Mouse (Mus musculus) embryonic facial prominence, embryonic 10.5 days (tissue): ENCODE measurements at regions not wholly inside any gene's neighbourhood (a gene's known extent, or its start where the extent isn't known, plus 50 kb on each side); places are given as distances from the start of the nearest gene placed in this dataset.

ENCODE experiments used
- DNase-seq: peaks from one replicate; pipeline ENCODE4 v3.0.0-alpha.2; 2017; ENCODE audit warnings: low spot score
- H3K27ac ChIP-seq: fragments of 300-500 bp; sonication (generic); replicated peaks from 2 replicates; pipeline ENCODE4 v1.5.1; 2016; ENCODE audit warnings: mild to moderate bottlenecking
- H3K27me3 ChIP-seq: fragments of 300-500 bp; sonication (generic); replicated peaks from 2 replicates; pipeline ENCODE4 v1.6.1; 2016; ENCODE audit warnings: low read depth, mild to moderate bottlenecking; ENCODE audit not compliant: poor library complexity, severe bottlenecking
- H3K36me3 ChIP-seq: fragments of 300-500 bp; sonication (generic); replicated peaks from 2 replicates; pipeline ENCODE4 v1.6.1; 2016; ENCODE audit warnings: mild to moderate bottlenecking, moderate library complexity
- H3K4me1 ChIP-seq: fragments of 300-500 bp; sonication (generic); 2 replicates; pipeline ENCODE4 v1.6.1; 2016
- H3K4me3 ChIP-seq: fragments of 300-500 bp; sonication (generic); 2 replicates; pipeline ENCODE4 v1.5.1; 2016; ENCODE audit warnings: mild to moderate bottlenecking, moderate library complexity
- H3K9me3 ChIP-seq: fragments of 300-500 bp; sonication (generic); 2 replicates; pipeline ENCODE4 v1.6.1; 2016; ENCODE audit warnings: mild to moderate bottlenecking
- WGBS: fragments of 180-500 bp; shearing (Covaris S2); methylation state at CpG from one replicate; pipeline ENCODE4 v1.1.7; 2016; 5-methylcytosine and 5-hydroxymethylcytosine counted together

DNA sequence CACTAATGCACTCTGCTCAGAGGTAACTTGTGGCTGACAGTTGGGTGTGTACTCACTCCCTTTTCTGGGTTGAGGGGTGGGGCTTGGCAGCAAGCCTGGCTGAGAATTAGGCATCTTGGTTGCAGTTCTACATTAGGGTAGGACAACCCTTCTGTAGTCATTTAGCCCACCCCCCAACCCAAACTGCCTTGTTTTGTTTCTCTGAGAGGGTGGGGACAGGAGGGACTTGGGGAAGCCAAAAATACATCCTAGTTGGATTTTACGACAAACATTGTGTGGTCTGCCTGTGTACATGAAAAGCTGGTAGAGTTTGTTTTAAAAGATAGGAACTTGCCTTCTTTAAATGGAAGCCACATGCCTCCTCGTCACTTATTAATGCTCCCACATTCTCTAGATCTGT is 146.8 kb upstream of the Gdnf start:
- H3K4me3 ChIP-seq = no peak overlapping the region

DNA sequence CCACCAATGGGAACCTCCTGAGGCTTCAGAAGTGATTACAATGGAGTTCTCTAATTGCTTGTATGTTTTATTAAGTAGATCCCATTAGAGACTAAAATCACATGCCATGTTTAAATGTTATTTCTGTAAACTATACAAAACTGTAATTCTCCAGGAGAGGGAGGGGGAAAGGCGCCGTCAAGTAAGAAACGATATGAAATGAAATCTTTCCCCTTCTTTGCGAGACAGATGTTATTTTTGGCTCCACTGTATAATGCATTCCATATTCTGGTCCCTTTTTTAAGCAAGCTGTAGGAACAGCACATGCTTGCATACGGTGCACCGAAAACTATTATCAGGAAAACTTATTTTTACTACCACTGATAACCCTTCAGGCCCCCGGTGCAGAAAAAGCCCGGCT is 141.0 kb upstream of the Gdnf start:
- Histone ChIP-seq H3K9me3 (no peaks in the 10 kb centered on the region), H3K36me3 (no peaks in the 10 kb centered on the region), H3K27me3 (no peaks in the 10 kb centered on the region), H3K27ac (no peak overlapping the region), H3K4me1 (no peaks in the 10 kb centered on the region), H3K4me3 (no peak overlapping the region)
- 82% methylated on average over 8 of the region's 8 CpGs for WGBS
- no peak for DNase-seq

More for the DNA sequence above, 146.8 kb upstream of the Gdnf start:
- DNase-seq = no peak
- Histone ChIP-seq H3K36me3 (no peaks in the 10 kb centered on the region), H3K27ac (no peak overlapping the region), H3K27me3 (no peaks in the 10 kb centered on the region), H3K9me3 (no peaks in the 10 kb centered on the region), H3K4me1 (peaks cover 3% of the 10 kb centered on the region; the same call in 1 of the 2 replicates)
- 64% methylated on average over 2 of the region's 2 CpGs for WGBS

DNA sequence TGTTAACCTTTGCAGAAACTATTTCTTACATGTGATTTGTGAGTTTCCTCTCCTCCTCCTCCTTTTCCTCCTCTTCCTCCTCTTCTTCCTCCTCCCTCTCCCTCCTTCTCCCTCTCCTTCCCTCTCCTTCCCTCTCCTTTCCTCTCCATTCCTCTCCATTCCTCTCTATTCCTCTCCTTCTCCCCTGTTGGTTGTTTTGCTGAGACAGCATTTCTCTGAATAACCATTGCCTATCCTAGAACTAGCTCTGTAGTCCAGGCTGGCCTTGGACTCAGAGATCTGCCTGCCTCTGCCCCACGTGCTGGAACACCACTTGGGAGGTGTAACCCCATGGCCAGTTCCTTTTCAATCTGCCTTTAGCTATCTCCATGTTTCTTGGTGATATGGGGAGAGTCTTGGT is 133.7 kb upstream of the Gdnf start:
- Histone ChIP-seq H3K9me3 (no peaks in the 10 kb centered on the region), H3K36me3 (no peaks in the 10 kb centered on the region), H3K4me3 (no peak overlapping the region), H3K27ac (no peak overlapping the region), H3K27me3 (no peaks in the 10 kb centered on the region), H3K4me1 (no peaks in the 10 kb centered on the region)
- 86% methylated on average over 1 of the region's 1 CpGs for WGBS
- no peak for DNase-seq

DNA sequence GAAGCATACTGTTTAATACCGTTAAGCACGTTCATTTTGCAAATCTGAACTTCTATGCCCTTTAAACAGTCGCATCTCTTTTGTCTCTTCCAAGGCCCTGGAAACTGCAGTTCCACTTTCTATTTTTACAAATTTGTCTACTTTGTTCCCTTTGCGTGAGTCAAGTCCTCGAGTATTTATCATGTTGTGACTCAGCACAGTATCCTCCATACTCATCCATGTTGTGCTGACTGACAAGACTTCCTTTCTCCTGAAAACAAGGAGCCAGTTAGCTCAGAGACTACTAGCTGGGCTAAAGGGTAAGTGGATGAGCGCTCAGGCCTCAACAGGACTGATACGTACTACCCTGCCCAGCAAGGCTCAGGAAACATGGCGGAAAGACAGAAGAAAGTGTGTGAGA is 131.9 kb upstream of the Gdnf start:
- Histone ChIP-seq H3K27ac (no peak overlapping the region), H3K4me3 (no peak overlapping the region), H3K27me3 (no peaks in the 10 kb centered on the region), H3K36me3 (no peaks in the 10 kb centered on the region), H3K4me1 (peaks cover 8% of the 10 kb centered on the region), H3K9me3 (no peaks in the 10 kb centered on the region)
- 90% methylated on average over 8 of the region's 8 CpGs for whole genome bisulfite sequencing
- DNase-seq = no peak

DNA sequence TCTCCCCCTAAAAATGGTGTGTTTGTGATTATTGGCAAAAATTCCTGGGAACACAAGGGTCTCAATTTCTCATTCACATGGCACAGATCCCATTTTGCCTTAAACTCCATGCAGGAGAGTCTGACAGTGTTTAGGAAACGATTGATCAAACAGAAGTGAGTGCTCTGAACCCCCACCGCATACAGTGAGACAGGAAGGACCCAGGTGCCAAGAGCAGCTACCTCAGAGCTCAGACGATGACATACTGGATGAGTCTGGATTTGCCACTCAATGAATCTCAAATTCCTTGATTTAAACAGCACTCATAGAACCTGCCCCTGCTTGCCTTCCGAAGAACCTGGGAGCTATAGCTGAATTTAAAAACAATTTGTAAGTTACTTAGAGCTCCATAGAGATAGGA is 129.6 kb upstream of the Gdnf start:
- 80% methylated on average over 4 of the region's 4 CpGs for WGBS
- Histone ChIP-seq H3K36me3 (no peaks in the 10 kb centered on the region), H3K9me3 (no peaks in the 10 kb centered on the region), H3K4me3 (no peak overlapping the region), H3K4me1 (peaks cover 10% of the 10 kb centered on the region), H3K27ac (no peak overlapping the region), H3K27me3 (no peaks in the 10 kb centered on the region)
- no peak for DNase-seq

DNA sequence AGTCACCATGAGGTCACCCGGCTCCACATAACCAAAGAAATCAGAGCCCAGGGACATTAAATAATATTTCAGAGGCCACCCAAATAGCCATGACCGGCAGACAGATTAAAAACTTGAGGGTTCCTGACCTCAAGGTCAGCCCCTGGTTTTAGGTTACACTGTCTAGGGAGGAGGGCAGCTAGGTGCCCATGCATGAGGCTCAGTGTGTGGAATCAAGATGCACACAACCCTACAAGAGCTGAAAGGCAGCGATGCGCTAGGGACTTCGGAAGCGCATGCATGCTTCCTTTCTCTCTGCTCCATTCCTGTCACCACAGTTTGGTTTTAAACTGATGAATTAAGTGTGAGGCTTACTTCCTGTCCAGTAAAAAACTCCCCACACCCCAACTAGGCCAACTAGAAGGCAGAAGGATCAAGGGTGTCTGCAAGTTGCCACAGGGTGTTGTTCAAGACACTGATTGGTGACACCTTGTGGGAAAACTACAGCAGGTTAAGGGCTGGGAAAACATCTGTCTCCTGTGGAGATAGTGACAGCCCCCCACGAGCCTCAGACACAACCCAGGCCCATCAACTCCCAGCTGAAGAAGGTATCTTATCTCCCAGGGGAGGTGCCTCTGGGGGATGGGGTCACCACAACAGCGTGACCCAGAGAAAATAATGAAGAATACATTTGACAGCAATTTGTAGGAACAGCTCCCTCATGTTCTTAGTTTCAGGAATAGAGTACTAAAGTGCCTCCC is 127.2 kb upstream of the Gdnf start:
- Histone ChIP-seq H3K9me3 (no peaks in the 10 kb centered on the region), H3K4me1 (peaks cover 10% of the 10 kb centered on the region), H3K4me3 (no peak overlapping the region), H3K27ac (no peak overlapping the region), H3K36me3 (no peaks in the 10 kb centered on the region), H3K27me3 (no peaks in the 10 kb centered on the region)
- WGBS = 43% methylated on average over 8 of the region's 8 CpGs
- peak; percentile 35 for DNase-seq

DNA sequence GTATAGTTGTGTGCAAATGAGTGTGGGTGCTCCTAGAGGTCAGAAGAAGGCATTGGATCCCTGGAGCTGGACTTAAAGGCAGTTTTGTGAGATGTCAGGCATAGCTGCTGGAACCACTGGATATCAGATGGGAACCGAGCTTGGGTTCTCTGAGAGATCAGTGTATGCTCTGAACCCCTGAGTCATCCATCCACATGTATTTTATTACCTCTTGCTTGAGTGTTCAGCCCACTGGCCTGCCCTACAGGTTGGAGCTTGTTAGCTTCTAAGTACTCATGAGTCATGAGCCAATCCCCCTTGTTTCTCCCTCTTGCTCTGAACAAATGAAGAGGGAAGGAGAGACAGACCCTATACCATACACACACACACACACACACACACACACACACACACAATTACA is 119.4 kb upstream of the Gdnf start:
- no peak overlapping the region for H3K4me3 ChIP-seq
- H3K27me3 ChIP-seq = no peaks in the 10 kb centered on the region
- no peaks in the 10 kb centered on the region for H3K9me3 ChIP-seq
- H3K4me1 ChIP-seq = no peaks in the 10 kb centered on the region
- DNase-seq = no peak
- H3K36me3 ChIP-seq = no peaks in the 10 kb centered on the region
- WGBS = 84% methylated on average over 1 of the region's 1 CpGs
- no peak overlapping the region for H3K27ac ChIP-seq

DNA sequence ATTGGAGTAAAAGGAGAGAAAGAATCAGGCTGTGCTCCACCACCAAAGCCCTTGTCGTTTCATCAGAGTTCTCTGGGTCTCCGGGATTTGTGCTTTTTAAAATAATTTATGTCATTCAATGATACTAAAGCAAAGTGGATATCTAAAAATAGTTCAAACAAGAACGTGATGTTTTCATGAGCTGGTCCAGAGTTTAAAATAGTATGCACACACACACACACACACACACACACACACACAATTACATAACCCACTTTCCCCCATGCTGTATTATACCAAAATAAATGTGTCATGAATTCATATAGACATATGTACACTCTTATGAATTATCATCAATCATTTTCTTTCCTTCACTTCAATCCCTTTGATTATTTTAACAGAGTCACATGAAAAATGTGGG is 118.5 kb upstream of the Gdnf start:
- Histone ChIP-seq H3K4me1 (0 out of 2 replicates have a peak, but pooled peaks cover 3% of the 10 kb centered on the region), H3K27ac (no peak overlapping the region), H3K27me3 (no peaks in the 10 kb centered on the region), H3K9me3 (no peaks in the 10 kb centered on the region), H3K4me3 (no peak overlapping the region), H3K36me3 (no peaks in the 10 kb centered on the region)
- 87% methylated on average over 3 of the region's 3 CpGs for whole genome bisulfite sequencing
- DNase-seq = no peak

DNA sequence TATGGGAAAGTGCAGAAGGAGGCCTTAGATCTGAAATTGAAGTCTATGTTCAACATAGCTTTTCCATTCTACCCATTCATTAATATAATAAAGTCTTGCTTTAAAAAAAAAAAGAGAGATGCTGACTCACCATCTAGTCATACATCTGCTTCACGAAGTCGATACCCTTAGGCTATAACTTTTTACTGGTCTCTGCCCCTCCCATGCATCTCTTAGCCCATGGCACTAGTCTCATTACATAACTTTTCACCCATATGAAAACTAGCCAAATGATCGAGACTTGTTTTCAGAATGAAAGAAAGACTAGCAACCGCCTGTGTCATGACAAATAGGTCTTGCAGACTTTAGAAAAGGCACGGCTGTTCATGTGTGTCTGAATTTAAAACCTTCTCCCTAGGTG is 116.6 kb upstream of the Gdnf start:
- WGBS = 90% methylated on average over 5 of the region's 5 CpGs
- DNase-seq = no peak
- Histone ChIP-seq H3K4me1 (peaks cover 10% of the 10 kb centered on the region; the same call in 1 of the 2 replicates), H3K36me3 (no peaks in the 10 kb centered on the region), H3K9me3 (no peaks in the 10 kb centered on the region), H3K27me3 (no peaks in the 10 kb centered on the region), H3K4me3 (no peak overlapping the region), H3K27ac (no peak overlapping the region)

DNA sequence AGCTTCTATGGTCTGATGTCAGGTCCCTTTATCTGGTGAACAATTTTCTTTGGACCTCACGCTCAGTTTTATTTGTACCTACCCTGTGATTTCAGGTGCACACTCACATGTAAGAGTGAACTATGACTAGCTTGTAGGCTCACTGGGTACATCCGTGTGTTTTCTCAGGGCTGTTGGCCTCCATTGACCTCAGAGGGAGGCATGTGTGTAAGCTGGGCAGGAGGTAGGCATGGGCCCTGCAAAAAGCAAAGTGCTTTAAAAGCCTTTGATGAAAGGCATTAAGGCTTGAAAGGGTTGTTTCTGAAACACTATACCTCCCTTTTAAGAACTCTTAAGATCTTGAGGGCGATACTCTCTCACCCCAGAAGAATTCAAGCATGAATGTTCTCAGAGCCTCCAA is 112.9 kb upstream of the Gdnf start:
- WGBS = 48% methylated on average over 3 of the region's 3 CpGs
- Histone ChIP-seq H3K36me3 (no peaks in the 10 kb centered on the region), H3K9me3 (no peaks in the 10 kb centered on the region), H3K27me3 (no peaks in the 10 kb centered on the region), H3K4me3 (no peak overlapping the region), H3K4me1 (peaks cover 10% of the 10 kb centered on the region; the same call in 1 of the 2 replicates), H3K27ac (no peak overlapping the region)
- DNase-seq = no peak

DNA sequence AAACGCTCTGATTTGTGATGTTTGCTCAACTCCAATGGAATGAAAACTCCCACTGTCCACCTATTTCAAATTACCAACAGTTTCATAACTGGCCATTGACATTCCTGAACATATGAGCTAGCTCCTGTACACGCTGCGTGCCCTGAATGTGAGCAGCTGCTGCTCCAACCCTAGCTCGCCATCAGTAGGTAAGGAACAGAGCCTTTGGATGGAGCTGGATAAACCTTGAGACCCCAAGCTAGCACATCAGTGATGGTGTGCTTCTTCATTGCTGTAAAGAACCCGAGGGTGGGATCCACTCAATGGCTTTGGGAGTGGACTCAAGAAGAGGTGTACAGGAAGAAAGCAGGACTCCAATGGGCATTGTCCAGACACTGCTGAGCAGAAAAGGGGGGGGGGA is 101.8 kb upstream of the Gdnf start:
- WGBS = 93% methylated on average over 5 of the region's 5 CpGs
- no peaks in the 10 kb centered on the region for H3K27me3 ChIP-seq
- DNase-seq = no peak
- H3K27ac ChIP-seq = no peak overlapping the region
- no peaks in the 10 kb centered on the region for H3K9me3 ChIP-seq
- no peaks in the 10 kb centered on the region for H3K36me3 ChIP-seq
- no peak overlapping the region for H3K4me3 ChIP-seq
- no peaks in the 10 kb centered on the region for H3K4me1 ChIP-seq

DNA sequence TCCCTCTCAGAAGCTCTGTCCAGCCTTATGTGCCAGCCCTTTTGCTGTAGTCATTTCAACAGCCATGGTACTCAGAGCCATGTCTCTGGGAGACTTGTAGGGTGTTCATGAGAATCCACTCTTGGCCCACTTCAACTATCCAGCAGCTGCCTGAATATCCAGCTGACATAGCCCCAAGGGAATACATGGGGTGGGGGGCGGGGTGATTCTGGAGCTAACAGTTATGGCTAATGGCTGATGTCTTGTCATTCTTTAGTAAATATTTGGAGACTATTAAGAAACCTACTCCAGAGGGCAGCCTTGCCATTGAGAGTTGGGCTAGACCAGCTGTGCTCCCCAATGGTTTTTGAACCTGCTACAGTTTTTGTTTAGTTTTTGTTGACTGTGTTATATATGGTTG is 96.0 kb upstream of the Gdnf start:
- Histone ChIP-seq H3K27me3 (no peaks in the 10 kb centered on the region), H3K9me3 (no peaks in the 10 kb centered on the region), H3K4me3 (no peak overlapping the region), H3K27ac (no peak overlapping the region), H3K4me1 (no peaks in the 10 kb centered on the region), H3K36me3 (no peaks in the 10 kb centered on the region)
- WGBS = 71% methylated on average over 1 of the region's 1 CpGs
- DNase-seq = no peak

DNA sequence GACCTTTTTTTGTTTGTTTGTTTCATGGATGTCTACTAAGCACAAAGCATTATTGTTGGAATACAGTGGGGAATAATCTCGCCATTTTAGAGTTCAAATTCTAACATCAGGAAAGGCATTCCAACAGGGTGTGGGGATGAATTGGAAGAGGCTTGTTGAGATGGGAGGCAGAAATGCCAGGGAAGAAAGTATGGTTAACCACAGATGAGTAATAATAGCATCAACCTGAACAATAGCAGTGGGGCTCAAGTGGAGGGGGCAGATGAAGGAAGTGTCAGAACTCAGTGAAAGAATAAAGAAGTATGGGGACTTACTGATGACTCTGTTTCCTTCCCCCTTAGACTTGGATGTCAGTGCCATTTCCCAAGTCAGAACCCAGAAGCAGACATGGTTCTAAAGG is 94.5 kb upstream of the Gdnf start:
- WGBS = 78% methylated on average over 1 of the region's 1 CpGs
- Histone ChIP-seq H3K4me3 (no peak overlapping the region), H3K27me3 (no peaks in the 10 kb centered on the region), H3K9me3 (no peaks in the 10 kb centered on the region), H3K4me1 (no peaks in the 10 kb centered on the region), H3K36me3 (no peaks in the 10 kb centered on the region), H3K27ac (no peak overlapping the region)
- DNase-seq = no peak
